Mouse (Mus musculus) layer of hippocampus, adult 6 months (tissue): ENCODE results near the gene Mtif2. TPM values are rescaled to one million over a fixed set of nuclear protein-coding genes. Genes with fewer than 3 reads are reported as not detected.

ENCODE experiments used
- long read RNA-seq, 2 experiments: library from polyadenylated mRNA; unstranded; transcript quantifications; one replicate each; pipeline ENCODE4 v2.0.0; 2019 to 2020
- polyA plus RNA-seq: library from polyadenylated mRNA; unstranded; fragments of <200 nt; fragmentation: Nextera tagmentation; gene quantifications from 2 replicates; pipeline ENCODE4 v1.2.3, GENCODE M21; 2021

Mtif2 gene
- 14.7 and 16.2 TPM in 2 replicates for polyA plus RNA-seq
- long read RNA-seq, experiment 1, transcript Mtif2-202 (14 exons, 2,741 nt), result major isoform, 7 of 21 reads
- long read RNA-seq, experiment 1, partial matches to known transcripts, result 9 of 21 reads
- long read RNA-seq, experiment 1, other reads (novel, unspliced or antisense), result 3 of 21 reads
- long read RNA-seq, experiment 2, transcript Mtif2-202 (14 exons, 2,741 nt), result major isoform, 31 of 65 reads
- long read RNA-seq, experiment 2, partial matches to known transcripts, result 6 of 65 reads
- long read RNA-seq, experiment 2, other reads (novel, unspliced or antisense), result 23 of 65 reads

DNA sequence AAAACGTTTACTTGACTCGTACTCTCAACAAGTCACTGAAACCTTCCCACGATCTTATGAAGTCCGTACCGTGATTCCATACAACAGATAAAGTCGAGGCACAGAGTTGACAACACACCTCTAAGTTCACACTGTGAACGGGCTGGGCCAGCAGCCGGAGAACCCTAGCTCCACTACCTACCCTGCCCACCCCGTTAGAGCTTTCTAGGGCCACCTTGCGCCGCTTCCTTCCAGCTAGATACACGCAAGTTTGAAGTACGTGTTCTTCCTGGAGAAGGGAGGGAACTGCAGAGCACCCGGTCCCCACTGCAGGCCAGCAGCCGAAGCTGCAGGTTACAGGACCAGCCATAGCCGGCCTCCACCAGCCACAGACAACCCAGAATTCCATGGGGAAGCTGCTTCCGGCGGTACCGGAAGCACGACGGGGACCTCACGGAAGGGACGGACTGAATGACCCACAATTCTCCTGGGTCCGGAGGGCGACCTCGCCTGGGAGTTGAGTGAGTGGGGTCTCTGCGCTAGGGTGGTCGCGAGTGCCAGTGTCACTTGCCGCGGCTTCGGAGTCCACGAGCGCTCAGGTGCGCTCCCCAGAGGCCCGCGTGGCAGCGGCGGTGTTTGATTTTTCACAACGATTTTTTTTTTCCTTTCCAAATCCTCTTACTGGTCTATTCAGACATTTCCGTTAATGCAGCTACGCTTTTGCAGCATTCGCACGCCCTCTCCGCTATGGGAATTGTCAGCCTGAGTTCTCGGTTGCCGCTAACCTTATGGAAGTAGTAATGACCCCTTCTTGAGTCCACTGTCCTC, at the start of gene Mtif2:
Gene Mtif2, plus strand, starts transcription at position 421 of the 807 bp plus-strand sequence.

DNA sequence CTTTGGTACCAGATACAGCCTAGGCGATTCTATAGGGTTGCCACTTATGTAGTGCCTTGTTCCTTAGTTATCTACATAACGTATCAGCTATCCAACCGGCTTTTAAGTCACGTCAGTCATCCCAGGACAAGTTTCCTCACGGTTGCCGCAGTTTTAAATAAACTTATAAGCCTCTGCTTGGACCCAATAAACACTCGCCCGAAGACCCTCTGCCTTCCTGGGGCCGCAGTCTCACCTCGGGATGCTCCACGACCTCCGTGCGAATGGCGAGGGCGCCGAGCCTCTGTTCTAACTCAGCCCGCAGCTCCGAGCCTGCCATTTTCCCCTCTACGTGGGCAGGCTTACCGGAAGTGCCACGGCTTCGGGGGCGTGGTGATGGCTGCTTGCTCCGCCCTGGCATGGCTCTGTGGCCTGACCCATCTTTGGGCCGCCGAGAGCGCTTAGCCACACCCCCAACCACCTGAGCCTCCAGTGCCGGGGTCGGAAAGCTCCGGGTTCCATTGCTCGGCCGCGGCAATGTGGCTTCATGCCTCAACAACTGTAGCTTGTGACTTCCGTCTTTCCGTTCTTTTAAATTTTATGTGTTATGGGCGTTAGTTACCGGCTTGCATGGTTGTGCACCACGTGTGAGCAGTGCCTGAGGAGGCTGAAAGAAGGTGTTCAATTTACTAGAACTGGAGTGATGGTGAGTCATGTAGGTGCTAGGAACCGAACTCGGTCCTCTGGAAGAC, 11.4 kb upstream of the Mtif2 start, which contains the start of gene Prorsd1:
Gene Prorsd1, minus strand, starts transcription at position 352 of the 731 bp plus-strand sequence.

DNA sequence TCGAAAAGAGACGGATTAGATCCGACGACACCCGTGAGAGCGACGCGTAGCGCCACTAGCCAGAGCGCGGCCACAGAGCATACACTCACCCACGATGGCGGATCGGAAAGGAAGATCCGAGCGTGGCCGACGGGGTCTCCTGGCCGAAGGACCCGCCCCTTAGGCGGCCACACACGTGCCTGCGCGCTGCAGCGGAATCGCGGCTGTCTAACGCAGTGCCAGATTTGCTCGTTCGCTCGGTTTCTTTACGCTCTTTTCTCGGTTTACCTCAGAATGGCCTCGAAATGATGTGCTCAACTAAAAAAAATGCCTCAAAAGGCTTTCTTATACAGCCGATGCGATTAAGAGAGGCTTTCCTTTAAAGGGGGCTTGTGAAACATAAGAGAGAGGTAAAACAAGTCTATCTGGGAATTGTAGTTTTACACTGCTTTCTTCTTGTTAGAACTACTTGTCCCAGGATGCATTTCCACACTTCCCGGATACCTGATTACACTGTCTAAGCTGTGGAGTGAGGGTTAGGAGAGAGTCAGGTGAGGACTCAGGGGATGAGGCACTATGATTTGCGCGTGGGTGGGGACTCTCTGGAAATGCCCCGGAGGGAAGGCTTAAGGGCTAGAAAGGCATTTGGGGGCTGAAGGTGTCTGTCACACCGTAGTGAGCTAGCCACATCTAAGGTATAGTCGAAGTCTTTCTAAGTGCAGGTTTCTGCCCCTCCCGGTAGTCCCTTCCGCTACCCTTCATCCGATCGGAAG, 21.7 kb downstream of the Mtif2 start, which contains the start of the genes Clhc1 and Rps27a:
Gene Clhc1, plus strand, starts transcription at position 199 of the 752 bp plus-strand sequence.
Gene Rps27a, minus strand, starts transcription at position 358 of the 752 bp plus-strand sequence.

Other genes with a start within 250 kb of the Mtif2 start
- 10.1 and 15.4 TPM in 2 replicates for gene Ccdc88a, start 152.8 kb upstream of the Mtif2 start, polyA plus RNA-seq
- gene Prorsd1, start 11.4 kb upstream of the Mtif2 start, polyA plus RNA-seq, result 12.2 and 14.4 TPM in 2 replicates
- not detected in 2 replicates for gene Clhc1, start 21.5 kb downstream of the Mtif2 start, polyA plus RNA-seq
- gene Rps27a, start 21.7 kb downstream of the Mtif2 start, polyA plus RNA-seq, result 1,536 and 1,667 TPM in 2 replicates
- 48.0 and 52.7 TPM in 2 replicates for gene Rtn4, start 166.5 kb downstream of the Mtif2 start, polyA plus RNA-seq